ENCODE assay signal across 18 mouse cellular contexts in the genomic region with DNA sequence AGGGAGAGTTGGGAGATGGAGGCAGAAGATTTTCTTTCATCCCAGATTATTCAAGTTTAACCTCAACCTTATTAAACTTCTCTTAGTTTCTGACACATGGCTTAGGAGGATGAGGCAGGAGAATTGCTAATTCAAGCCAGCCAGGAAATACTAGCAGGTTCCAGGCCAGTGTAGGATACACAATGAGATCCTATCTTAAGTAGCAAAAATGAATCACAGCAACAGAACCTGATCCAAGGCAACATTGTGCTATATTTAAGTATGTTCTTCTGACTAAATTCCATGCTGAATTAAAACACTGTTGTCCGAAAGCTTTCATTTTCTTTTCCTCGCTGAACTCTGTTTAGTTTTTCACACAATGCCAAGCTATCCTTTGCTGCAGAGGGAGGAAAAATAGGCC.
"Had no signal": no experiment of that assay in that cellular context is flagged by ENCODE, and none has a peak within 500 bp of the region (broad histone marks: within the 10 kb centered on the region; RNA-seq: fewer than 3 reads in every experiment).

No protein-coding gene starts in this region.

- DNase-seq: liver, postnatal 0 days; lung, adult 2 months; lung, postnatal 14 days; lung, postnatal 36 days; right cerebral cortex, postnatal 14 days; thymus, adult 2 months; thymus, postnatal 25 days; thymus, postnatal 4 days had no signal

- ATAC-seq: liver, postnatal 0 days; lung, postnatal 0 days; midbrain, embryonic 13.5 days; midbrain, embryonic 15.5 days had no signal

- H3K27ac ChIP-seq: lung, embryonic 15.5 days; macrophage; midbrain, embryonic 13.5 days; midbrain, embryonic 15.5 days; neural tube, embryonic 12.5 days; stomach, embryonic 15.5 days; stomach, postnatal 0 days had no signal

- H3K9ac ChIP-seq: liver, postnatal 0 days; lung, embryonic 15.5 days; midbrain, embryonic 13.5 days; midbrain, embryonic 15.5 days; neural tube, embryonic 12.5 days; stomach, embryonic 15.5 days had no signal

- H3K4me2 ChIP-seq: lung, embryonic 15.5 days; midbrain, embryonic 11.5 days; midbrain, embryonic 13.5 days; midbrain, embryonic 15.5 days; neural tube, embryonic 12.5 days; stomach, embryonic 15.5 days had no signal

- H3K4me1 ChIP-seq: lung, embryonic 15.5 days; stomach, embryonic 15.5 days had no signal

- H3K9me3 ChIP-seq: lung, embryonic 15.5 days; megakaryocyte, embryonic 14.5 days; midbrain, embryonic 13.5 days; midbrain, embryonic 15.5 days; neural tube, embryonic 12.5 days; stomach, embryonic 15.5 days had no signal

- H3K27me3 ChIP-seq: lung, embryonic 15.5 days; megakaryocyte, embryonic 14.5 days; midbrain, embryonic 13.5 days; midbrain, embryonic 15.5 days; neural tube, embryonic 12.5 days; stomach, embryonic 15.5 days had no signal

- H3K4me3 ChIP-seq: lung, embryonic 15.5 days; megakaryocyte, embryonic 14.5 days; midbrain, embryonic 13.5 days; midbrain, embryonic 15.5 days; neural tube, embryonic 12.5 days; stomach, embryonic 15.5 days had no signal
